Mouse (Mus musculus) forebrain, postnatal 0 days (tissue): ENCODE results near the gene Gm20431. TPM values are rescaled to one million over a fixed set of nuclear protein-coding genes. Genes with fewer than 3 reads are reported as not detected.

ENCODE experiments used
- ATAC-seq: fragments of 200-750 bp; cut with Nextera tagmentation; 2 replicates; pipeline ENCODE4 v1.8.0; 2017; ENCODE audit warnings: mild to moderate bottlenecking, moderate library complexity
- DNase-seq: peaks from one replicate; pipeline ENCODE4 v3.0.0-alpha.2; 2015
- H3K27ac ChIP-seq: fragments of 300-500 bp; sonication (generic); 2 replicates; pipeline ENCODE4 v1.5.1; 2014; ENCODE audit warnings: low read depth, mild to moderate bottlenecking, antibody characterized with exemption, low read length, moderate library complexity, mixed read lengths
- H3K27me3 ChIP-seq: fragments of 300-500 bp; sonication (generic); 2 replicates; pipeline ENCODE4 v1.6.1; 2014; ENCODE audit warnings: mild to moderate bottlenecking, low read length, mixed read lengths; ENCODE audit not compliant: insufficient read depth
- H3K36me3 ChIP-seq: fragments of 300-500 bp; sonication (generic); 2 replicates; pipeline ENCODE4 v1.6.1; 2014; ENCODE audit warnings: mild to moderate bottlenecking, moderate library complexity; ENCODE audit not compliant: insufficient read depth
- H3K4me1 ChIP-seq: fragments of 300-500 bp; sonication (generic); 2 replicates; pipeline ENCODE4 v1.6.1; 2014; ENCODE audit warnings: antibody characterized with exemption; ENCODE audit not compliant: insufficient read depth
- H3K4me2 ChIP-seq: fragments of 300-500 bp; sonication (generic); 2 replicates; pipeline ENCODE4 v1.6.1; 2014; ENCODE audit warnings: low read depth, mild to moderate bottlenecking, moderate library complexity
- H3K4me3 ChIP-seq: fragments of 300-500 bp; sonication (generic); 2 replicates; pipeline ENCODE4 v1.5.1; 2014; ENCODE audit warnings: low read depth, low read length, mixed read lengths
- H3K9ac ChIP-seq: fragments of 300-500 bp; sonication (generic); 2 replicates; pipeline ENCODE4 v1.6.1; 2014; ENCODE audit warnings: mild to moderate bottlenecking
- H3K9me3 ChIP-seq: fragments of 300-500 bp; sonication (generic); 2 replicates; pipeline ENCODE4 v1.6.1; 2016; ENCODE audit warnings: low read length
- CTCF ChIP-seq: sonication (generic); IDR thresholded peaks from 2 replicates; pipeline ENCODE4 v1.5.1; 2016; ENCODE audit warnings: antibody characterized with exemption, control low read depth, low read depth
- WGBS: fragments of 180-500 bp; shearing (Covaris S2); extraction: QIAGEN DNeasy Blood & Tissue Kit; methylation state at CpG from one replicate; pipeline ENCODE4 v1.1.7; 2014; 5-methylcytosine and 5-hydroxymethylcytosine counted together
- polyA plus RNA-seq: library from polyadenylated mRNA; unstranded; fragments of >200 nt; fragmentation: Nextera tagmentation; extraction: Ambion mirVana; gene quantifications from 2 replicates; pipeline ENCODE4 v1.2.1, GENCODE M21; 2015
- total RNA-seq: library from RNA; depleted of rRNA; stranded (reverse); fragments of >200 nt; gene quantifications from 2 replicates; pipeline ENCODE4 v1.2.3, GENCODE M21; 2014

Gm20431 gene
- total and polyA plus RNA-seq, 2 experiments from 2014 or later, result 9.7 TPM; not detected in 1

DNA sequence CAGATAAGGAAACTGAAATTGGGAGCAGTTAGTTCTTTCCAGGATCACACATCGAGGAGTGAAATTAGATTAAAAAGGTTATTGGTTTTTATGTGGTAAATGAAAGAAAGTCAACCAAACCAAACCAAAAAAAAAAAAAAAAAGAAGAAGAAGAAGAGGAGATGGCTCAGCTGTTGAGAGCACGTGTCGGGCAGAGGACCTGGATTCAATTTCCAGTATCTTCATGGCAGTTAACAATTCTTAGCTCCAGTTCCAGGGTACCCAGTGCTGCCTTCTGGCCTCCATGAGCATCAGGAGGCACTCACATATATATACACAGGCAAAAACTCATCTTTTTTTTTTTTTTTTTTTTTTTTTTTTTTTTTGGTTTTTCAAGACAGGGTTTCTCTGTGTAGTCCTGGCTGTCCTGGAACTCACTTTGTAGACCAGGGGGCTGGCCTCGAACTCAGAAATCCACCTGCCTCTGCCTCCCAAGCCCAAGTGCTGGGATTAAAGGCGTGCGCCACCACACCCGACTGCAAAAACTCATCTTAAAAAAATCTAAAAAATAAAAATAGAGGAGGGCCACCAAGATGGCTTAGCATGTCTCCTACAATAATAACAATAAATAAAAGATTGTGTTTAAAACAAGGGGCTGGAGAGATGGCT lies 26.3 kb downstream of the Gm20431 start:
- 83% methylated on average over 7 of the region's 7 CpGs for WGBS
- no peaks in the 10 kb centered on the region for H3K9me3 ChIP-seq
- H3K4me1 ChIP-seq, result peaks cover 19% of the 10 kb centered on the region
- peak overlapping the region; percentile 17 for H3K4me3 ChIP-seq
- no peak overlapping the region for H3K27ac ChIP-seq
- H3K36me3 ChIP-seq, result no peaks in the 10 kb centered on the region
- H3K9ac ChIP-seq, result no peak overlapping the region
- TF ChIP-seq CTCF, result no peak
- peak overlapping the region; percentile 53 for H3K4me2 ChIP-seq
- no peaks in the 10 kb centered on the region for H3K27me3 ChIP-seq
- ATAC-seq, result no peak
- no peak for DNase-seq

GRCm38 (mm10) chr2:167634338-167634770 lies 26.9 kb downstream of the Gm20431 start:
- H3K9me3 ChIP-seq, result no peaks in the 10 kb centered on the region
- H3K4me1 ChIP-seq, result peaks cover 20% of the 10 kb centered on the region
- no peaks in the 10 kb centered on the region for H3K27me3 ChIP-seq
- 1% methylated on average over 15 of the region's 15 CpGs for WGBS
- peak overlapping the region; percentile 28 for H3K4me3 ChIP-seq
- H3K36me3 ChIP-seq, result no peaks in the 10 kb centered on the region
- peak overlapping the region; percentile 53 for H3K4me2 ChIP-seq
- H3K9ac ChIP-seq, result peak overlapping the region; percentile 56
- DNase-seq (peak; percentile 99), ATAC-seq (peak; percentile 92)
- H3K27ac ChIP-seq, result peak overlapping the region; percentile 72
- no peak for TF ChIP-seq CTCF

DNA sequence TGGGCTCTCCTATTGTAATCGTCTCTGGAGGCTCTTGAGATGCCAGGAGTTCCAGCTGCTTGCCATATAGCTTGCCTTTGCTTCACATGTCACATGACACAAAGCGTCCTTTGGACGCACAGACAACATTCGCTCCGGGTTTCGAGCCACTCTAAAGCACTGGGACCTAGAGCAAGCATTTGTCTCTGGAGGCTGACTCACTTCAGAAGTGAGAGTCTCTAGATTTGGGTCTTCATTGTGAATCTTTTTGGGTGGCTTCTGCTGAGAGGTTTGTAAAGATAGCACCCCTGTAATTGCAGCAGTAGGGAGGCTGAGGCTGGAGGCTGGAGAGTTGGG lies 27.8 kb downstream of the Gm20431 start:
- no peak overlapping the region for H3K27ac ChIP-seq

GRCm38 (mm10) chr2:167632731-167633536 lies 28.4 kb downstream of the Gm20431 start:
- peaks cover 9% of the 10 kb centered on the region; the same call in 1 of the 2 replicates for H3K36me3 ChIP-seq
- peak overlapping the region; percentile 58 for H3K4me2 ChIP-seq
- H3K4me3 ChIP-seq, result peak overlapping the region; percentile 93
- peaks cover 20% of the 10 kb centered on the region for H3K4me1 ChIP-seq
- no peak for TF ChIP-seq CTCF
- no peaks in the 10 kb centered on the region for H3K9me3 ChIP-seq
- no peak for ATAC-seq
- no peaks in the 10 kb centered on the region for H3K27me3 ChIP-seq
- WGBS, result 83% methylated on average over 12 of the region's 12 CpGs
- peak overlapping the region; percentile 90 for H3K27ac ChIP-seq
- no peak for DNase-seq
- peak overlapping the region; percentile 90 for H3K9ac ChIP-seq

More for the DNA sequence above, 27.8 kb downstream of the Gm20431 start:
- no peaks in the 10 kb centered on the region for H3K9me3 ChIP-seq
- TF ChIP-seq CTCF, result no peak
- WGBS, result 93% methylated on average over 6 of the region's 6 CpGs
- no peak overlapping the region for H3K9ac ChIP-seq
- DNase-seq (no peak), ATAC-seq (no peak)
- H3K4me2 ChIP-seq, result no peak overlapping the region
- H3K4me3 ChIP-seq, result no peak overlapping the region
- H3K4me1 ChIP-seq, result peaks cover 20% of the 10 kb centered on the region
- H3K27me3 ChIP-seq, result no peaks in the 10 kb centered on the region
- H3K36me3 ChIP-seq, result peaks cover 4% of the 10 kb centered on the region; the same call in 1 of the 2 replicates

DNA sequence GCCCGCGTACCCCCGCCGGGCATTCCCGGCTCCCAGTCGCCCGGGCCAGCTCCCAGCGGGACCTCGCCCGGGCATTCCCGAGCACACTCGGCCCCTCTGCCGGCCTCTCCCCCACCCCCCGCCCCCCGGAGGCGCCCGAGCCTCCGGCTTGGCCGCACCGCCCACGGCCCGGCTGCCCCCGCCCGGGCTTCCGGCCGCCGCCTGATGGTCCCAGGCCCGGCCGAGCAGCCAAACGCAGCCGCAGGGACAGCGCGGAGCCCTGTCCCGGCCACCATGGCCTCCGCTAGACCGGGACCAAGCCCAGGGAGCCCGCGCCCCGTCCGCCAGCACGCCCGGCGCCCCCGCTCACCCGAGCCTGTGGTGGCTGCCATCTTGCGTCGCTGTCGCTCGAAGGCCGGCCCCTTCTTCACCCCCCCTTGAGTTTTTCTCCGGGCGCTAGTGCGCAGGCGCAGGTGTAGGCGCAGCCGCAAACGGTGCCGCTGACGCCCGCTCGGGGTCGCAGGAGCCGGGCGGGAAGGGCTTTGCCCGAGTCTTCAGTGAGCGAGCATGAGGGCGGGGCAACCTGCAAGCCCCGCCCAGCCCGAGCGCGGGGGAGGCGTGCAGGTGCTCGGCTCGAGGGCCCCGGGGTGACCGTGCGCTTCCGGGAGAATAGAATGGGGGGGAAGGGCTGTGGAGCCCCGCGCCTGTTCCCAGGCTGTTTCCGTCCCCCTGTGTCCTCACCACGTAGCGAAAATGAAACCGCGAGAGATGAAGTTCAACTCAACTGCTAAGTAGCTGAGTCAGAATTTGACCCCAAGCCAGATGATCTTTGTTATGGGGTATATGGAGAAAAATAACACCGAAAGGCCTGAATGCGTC lies 29.5 kb downstream of the Gm20431 start, which contains the start of gene Ube2v1:
Gene Ube2v1 (minus strand): TSS at position 505 of the 858 bp plus-strand sequence.
- H3K27ac ChIP-seq, result peak within 1 kb of the TSS; percentile 90
- no peaks in the 10 kb centered on the region for H3K9me3 ChIP-seq
- H3K27me3 ChIP-seq, result no peaks in the 10 kb centered on the region
- H3K9ac ChIP-seq, result peak within 1 kb of the TSS; percentile 90
- peak; percentile 81 for ATAC-seq
- H3K4me2 ChIP-seq, result peak within 1 kb of the TSS; percentile 78
- H3K4me1 ChIP-seq, result peaks cover 20% of the 10 kb centered on the region
- H3K36me3 ChIP-seq, result peaks cover 9% of the 10 kb centered on the region; the same call in 1 of the 2 replicates
- TF ChIP-seq CTCF, result peak; percentile 50
- WGBS, result under 1% methylated on average over 85 of the region's 87 CpGs
- peak; percentile 99 for DNase-seq
- H3K4me3 ChIP-seq, result peak within 1 kb of the TSS; percentile 93

GRCm38 (mm10) chr2:167631181-167631590 lies 30.1 kb downstream of the Gm20431 start:
- Histone ChIP-seq H3K36me3 (peaks cover 9% of the 10 kb centered on the region; the same call in 1 of the 2 replicates), H3K4me2 (peak overlapping the region; percentile 78), H3K27me3 (no peaks in the 10 kb centered on the region), H3K4me1 (peaks cover 20% of the 10 kb centered on the region), H3K9me3 (no peaks in the 10 kb centered on the region), H3K4me3 (peak overlapping the region; percentile 93), H3K27ac (peak overlapping the region; percentile 90), H3K9ac (peak overlapping the region; percentile 90)
- 0% methylated on average over 31 of the region's 31 CpGs for WGBS
- TF ChIP-seq CTCF, result no peak
- DNase-seq (no peak), ATAC-seq (peak; percentile 4)
